Mouse (Mus musculus) stomach, postnatal 0 days (tissue): ENCODE data around the gene Upk1a. TPM values are rescaled to one million over a fixed set of nuclear protein-coding genes. Genes with fewer than 3 reads are reported as not detected.

ENCODE experiments used
- ATAC-seq: fragments of 200-750 bp; cut with Nextera tagmentation; 2 replicates; pipeline ENCODE4 v1.8.0; 2017; ENCODE audit not compliant: low FRiP score, low TSS enrichment
- DNase-seq: peaks from one replicate; pipeline ENCODE4 v3.0.0-alpha.2; 2016; ENCODE audit warnings: low spot score
- H3K27ac ChIP-seq: fragments of 300-500 bp; sonication (generic); replicated peaks from 2 replicates; pipeline ENCODE4 v1.5.1; 2014; ENCODE audit warnings: mild to moderate bottlenecking, control low read depth
- H3K27me3 ChIP-seq: fragments of 300-500 bp; sonication (generic); 2 replicates; pipeline ENCODE4 v1.6.1; 2014; ENCODE audit warnings: low read length; ENCODE audit not compliant: control insufficient read depth, insufficient read depth
- H3K36me3 ChIP-seq: fragments of 300-500 bp; sonication (generic); 2 replicates; pipeline ENCODE4 v1.6.1; 2014; ENCODE audit warnings: low read length, mixed read lengths; ENCODE audit not compliant: control insufficient read depth, insufficient read depth
- H3K4me1 ChIP-seq: fragments of 300-500 bp; sonication (generic); replicated peaks from 2 replicates; pipeline ENCODE4 v1.6.1; 2014; ENCODE audit warnings: antibody characterized with exemption; ENCODE audit not compliant: control insufficient read depth, insufficient read depth
- H3K4me2 ChIP-seq: fragments of 300-500 bp; sonication (generic); replicated peaks from 2 replicates; pipeline ENCODE4 v1.6.1; 2014; ENCODE audit warnings: low read depth, mild to moderate bottlenecking, control low read depth, moderate library complexity
- H3K4me3 ChIP-seq: fragments of 300-500 bp; sonication (generic); 2 replicates; pipeline ENCODE4 v1.5.1; 2014; ENCODE audit warnings: low read depth, low read length, control low read depth
- H3K9ac ChIP-seq: fragments of 300-500 bp; sonication (generic); 2 replicates; pipeline ENCODE4 v1.6.1; 2014; ENCODE audit warnings: mild to moderate bottlenecking, low read length, control low read depth, mixed read lengths
- H3K9me3 ChIP-seq: fragments of 300-500 bp; sonication (generic); 2 replicates; pipeline ENCODE4 v1.6.1; 2016; ENCODE audit warnings: low read length; ENCODE audit not compliant: control insufficient read depth
- CTCF ChIP-seq: IDR thresholded peaks from 2 replicates; pipeline ENCODE4 v1.5.1; 2016; ENCODE audit warnings: antibody characterized with exemption, low read depth, mild to moderate bottlenecking, moderate library complexity
- EP300 ChIP-seq: optimal IDR thresholded peaks from 2 replicates; pipeline ENCODE3; 2016; ENCODE audit warnings: antibody characterized with exemption
- WGBS: fragments of 180-500 bp; shearing (Covaris S2); extraction: QIAGEN DNeasy Blood & Tissue Kit; methylation state at CpG from one replicate; pipeline ENCODE4 v1.1.7; 2014; 5-methylcytosine and 5-hydroxymethylcytosine counted together
- polyA plus RNA-seq: library from polyadenylated mRNA; unstranded; fragments of >200 nt; fragmentation: Nextera tagmentation; extraction: Ambion mirVana; gene quantifications from 2 replicates; pipeline ENCODE4 v1.2.1, GENCODE M21; 2015

Gene Upk1a
- 0.71 and 0.92 TPM in 2 replicates for polyA plus RNA-seq

- Histone ChIP-seq H3K9me3 (no peaks in the 10 kb centered on the region), H3K36me3 (peaks cover 4% of the 10 kb centered on the region), H3K27ac (no peak within 1 kb of the TSS), H3K4me3 (no peak within 1 kb of the TSS), H3K27me3 (no peaks in the 10 kb centered on the region), H3K4me2 (no peak within 1 kb of the TSS), H3K9ac (no peak within 1 kb of the TSS), H3K4me1 (no peaks in the 10 kb centered on the region)
- WGBS = 54% methylated on average over 8 of the region's 8 CpGs
- DNase-seq = no peak
- ATAC-seq = no peak; the same call in 1 of the 2 replicates
- TF ChIP-seq CTCF = no peak
- no peak for TF ChIP-seq EP300
These were observed at the start of gene Upk1a for GRCm38 (mm10) chr7:30612654-30613402. TSS of gene Upk1a (minus strand) at chr7:30612847.

DNA sequence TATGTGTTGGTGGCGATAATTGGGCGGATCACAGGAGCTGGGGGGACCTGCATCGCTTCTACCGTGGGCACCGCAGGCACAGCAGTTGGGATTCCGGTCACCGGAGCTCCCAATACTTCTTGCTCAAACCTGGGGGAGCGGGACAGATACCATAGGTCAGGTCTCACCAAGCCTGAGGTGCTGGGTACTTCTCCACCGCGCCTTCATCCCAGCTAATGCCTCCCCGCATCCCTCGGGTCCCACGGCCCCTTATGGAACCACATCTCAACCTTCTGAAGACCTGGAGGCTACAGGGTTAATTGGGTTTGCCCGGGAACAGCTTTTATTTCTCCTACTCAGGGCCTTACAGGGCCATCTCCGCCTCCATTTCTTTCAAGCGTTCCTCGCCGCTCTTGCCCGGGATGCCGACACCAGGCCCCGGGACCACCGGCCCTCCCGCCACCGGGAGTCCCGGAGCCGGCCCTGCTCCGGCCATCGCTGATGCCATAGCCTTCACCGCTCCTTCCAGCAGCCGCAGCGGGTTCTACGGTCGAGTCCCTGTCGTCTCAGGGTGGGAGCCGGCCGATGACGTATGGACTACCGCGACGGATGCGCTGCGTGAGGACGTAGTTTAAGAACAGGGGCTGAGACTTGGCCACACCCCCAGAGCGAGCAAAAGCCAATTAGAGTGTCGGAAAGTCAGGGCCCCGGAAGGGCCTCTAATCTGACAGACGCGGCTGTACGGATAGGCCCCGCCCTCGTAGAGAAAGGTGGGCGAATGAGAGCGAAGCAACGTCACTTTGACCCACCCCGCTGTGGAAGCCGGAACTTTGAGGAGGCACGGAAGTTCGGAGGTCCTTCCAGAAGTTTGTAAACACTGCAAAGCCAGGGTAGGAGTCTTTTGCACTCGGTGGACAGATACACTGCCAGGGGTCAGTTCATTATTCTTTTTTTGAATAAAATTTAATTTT, 37.2 kb upstream of the Upk1a start, which contains the start of gene Rbm42:
Gene Rbm42, minus strand, starts transcription at position 727 of the 950 bp plus-strand sequence.
- Histone ChIP-seq H3K27ac (peak within 1 kb of the TSS; percentile 79), H3K27me3 (no peaks in the 10 kb centered on the region), H3K4me1 (0 out of 2 replicates have a peak, but pooled peaks cover 2% of the 10 kb centered on the region), H3K36me3 (peaks cover 22% of the 10 kb centered on the region), H3K4me3 (peak within 1 kb of the TSS; percentile 92), H3K9me3 (no peaks in the 10 kb centered on the region), H3K9ac (peak within 1 kb of the TSS; percentile 91), H3K4me2 (peak within 1 kb of the TSS; percentile 96)
- TF ChIP-seq CTCF (no peak), EP300 (no peak)
- DNase-seq (peak; percentile 98), ATAC-seq (peak; percentile 99)
- WGBS = under 1% methylated on average over 59 of the region's 59 CpGs

GRCm38 (mm10) chr7:30639083-30639482, 26.4 kb upstream of the Upk1a start:
- no peak overlapping the region for H3K27ac ChIP-seq
- peaks cover 23% of the 10 kb centered on the region for H3K36me3 ChIP-seq
- no peak for TF ChIP-seq CTCF
- TF ChIP-seq EP300 = no peak
- WGBS = 19% methylated on average over 4 of the region's 4 CpGs
- H3K4me1 ChIP-seq = no peaks in the 10 kb centered on the region
- DNase-seq (no peak), ATAC-seq (no peak)
- H3K9ac ChIP-seq = no peak overlapping the region
- H3K9me3 ChIP-seq = no peaks in the 10 kb centered on the region
- H3K4me3 ChIP-seq = no peak overlapping the region
- peaks cover 3% of the 10 kb centered on the region; the same call in 1 of the 2 replicates for H3K27me3 ChIP-seq
- H3K4me2 ChIP-seq = no peak overlapping the region

GRCm38 (mm10) chr7:30636395-30636794, 23.7 kb upstream of the Upk1a start:
- H3K4me3 ChIP-seq = no peak overlapping the region
- H3K36me3 ChIP-seq = peaks cover 8% of the 10 kb centered on the region; the same call in 1 of the 2 replicates
- no peaks in the 10 kb centered on the region for H3K4me1 ChIP-seq
- H3K4me2 ChIP-seq = no peak overlapping the region
- no peaks in the 10 kb centered on the region for H3K9me3 ChIP-seq
- 22% methylated on average over 11 of the region's 11 CpGs for WGBS
- TF ChIP-seq EP300 = no peak
- H3K9ac ChIP-seq = no peak overlapping the region
- H3K27me3 ChIP-seq = peaks cover 7% of the 10 kb centered on the region; the same call in 1 of the 2 replicates
- ATAC-seq (no peak), DNase-seq (no peak)
- no peak overlapping the region for H3K27ac ChIP-seq

DNA sequence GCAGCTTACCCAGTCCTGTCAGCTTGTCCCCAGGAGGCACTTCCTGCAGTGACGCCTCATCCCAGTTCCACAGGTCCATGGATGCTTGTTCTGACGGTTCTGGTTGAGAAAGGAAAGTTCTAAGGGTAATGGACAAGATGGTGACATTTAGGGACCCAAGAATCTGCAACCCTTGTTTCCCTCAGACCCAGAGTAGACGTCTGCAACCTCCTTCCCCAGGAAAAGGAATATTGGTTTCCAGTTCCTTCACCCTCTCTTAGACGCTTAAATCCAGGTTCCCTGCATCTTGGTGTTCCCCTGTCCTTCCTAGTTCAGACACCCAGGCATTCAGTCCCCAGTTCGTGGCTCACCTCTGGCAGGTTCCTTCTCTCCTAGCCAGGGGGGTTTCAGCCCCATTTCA, 23.1 kb upstream of the Upk1a start, which contains the start of gene Etv2:
Gene Etv2, minus strand, starts transcription at position 101 of the 400 bp plus-strand sequence.
- Histone ChIP-seq H3K9me3 (no peaks in the 10 kb centered on the region), H3K36me3 (0 out of 2 replicates have a peak, but pooled peaks cover 4% of the 10 kb centered on the region), H3K4me1 (no peaks in the 10 kb centered on the region), H3K27me3 (peaks cover 7% of the 10 kb centered on the region; the same call in 1 of the 2 replicates), H3K9ac (no peak within 1 kb of the TSS), H3K4me3 (peak within 1 kb of the TSS; percentile 15; the same call in 1 of the 2 replicates), H3K4me2 (peak within 1 kb of the TSS; percentile 14; the same call in 1 of the 2 replicates), H3K27ac (no peak within 1 kb of the TSS)
- ATAC-seq = no peak
- TF ChIP-seq CTCF = no peak
- no peak for TF ChIP-seq EP300
- no peak for DNase-seq
- WGBS = 1% methylated on average over 5 of the region's 5 CpGs
